Mouse (Mus musculus): Measurements from ENCODE around the gene Strc. TPM values are rescaled to one million over a fixed set of nuclear protein-coding genes. Genes with fewer than 3 reads are reported as not detected.

Strc gene
- total RNA-seq, 2 experiments from 2014 or later, result not detected

GRCm38 (mm10) chr2:121358381-121358780 is 28.6 kb downstream of the Strc start:
- peak; percentile 41 for ATAC-seq (replicated peaks; ENCODE audit: low FRiP score, low TSS enrichment, poor library complexity, severe bottlenecking)

- no peak for ATAC-seq (replicated peaks; ENCODE audit: low FRiP score, low TSS enrichment, poor library complexity, severe bottlenecking)
Measured at GRCm38 (mm10) chr2:121357961-121358360, 29.0 kb downstream of the Strc start.

- ATAC-seq (replicated peaks; ENCODE audit: low FRiP score, low TSS enrichment, poor library complexity, severe bottlenecking), result no peak
Measured at GRCm38 (mm10) chr2:121357494-121357893, 29.5 kb downstream of the Strc start, which contains the start of gene Ckmt1. Ckmt1 (plus strand) TSS chr2:121357714.

- ATAC-seq (replicated peaks; ENCODE audit: low FRiP score, low TSS enrichment, poor library complexity, severe bottlenecking), result peak; percentile 98
Measured at GRCm38 (mm10) chr2:121354820-121355592, 32.0 kb downstream of the Strc start, which contains the start of gene Ppip5k1. Ppip5k1 (minus strand) TSS chr2:121355396.

GRCm38 (mm10) chr2:121354378-121354777 is 32.6 kb downstream of the Strc start:
- ATAC-seq (replicated peaks; ENCODE audit: low FRiP score, low TSS enrichment, poor library complexity, severe bottlenecking), result peak; percentile 9; the same call in 1 of the 2 replicates

GRCm38 (mm10) chr2:121353156-121353555 is 33.8 kb downstream of the Strc start:
- no peak for ATAC-seq (replicated peaks; ENCODE audit: low FRiP score, low TSS enrichment, poor library complexity, severe bottlenecking)

GRCm38 (mm10) chr2:121339057-121339456 is 47.9 kb downstream of the Strc start:
- ATAC-seq (replicated peaks; ENCODE audit: low FRiP score, low TSS enrichment, poor library complexity, severe bottlenecking), result no peak

GRCm38 (mm10) chr2:121329492-121329891 is 57.5 kb downstream of the Strc start:
- ATAC-seq (replicated peaks; ENCODE audit: low FRiP score, low TSS enrichment, poor library complexity, severe bottlenecking), result no peak

GRCm38 (mm10) chr2:121323693-121324470 is 63.1 kb downstream of the Strc start:
- no peak for ATAC-seq (replicated peaks; ENCODE audit: low FRiP score, low TSS enrichment, poor library complexity, severe bottlenecking)

GRCm38 (mm10) chr2:121323041-121323440 is 63.9 kb downstream of the Strc start:
- no peak for ATAC-seq (replicated peaks; ENCODE audit: low FRiP score, low TSS enrichment, poor library complexity, severe bottlenecking)

GRCm38 (mm10) chr2:121316278-121316677 is 70.7 kb downstream of the Strc start:
- ATAC-seq (replicated peaks; ENCODE audit: low FRiP score, low TSS enrichment, poor library complexity, severe bottlenecking), result peak; percentile 67

Other genes starting within 250 kb of the Strc start
- 12.9 and 15.8 TPM in 2 replicates for gene Adal, start 246.7 kb downstream of the Strc start, total RNA-seq (2014; fragmentation: Nextera tagmentation)
- gene Adal, start 246.7 kb downstream of the Strc start, total RNA-seq (2017), result 11.0 and 13.1 TPM in 2 replicates
- 7.8 and 9.7 TPM in 2 replicates for gene Lcmt2, start 246.5 kb downstream of the Strc start, total RNA-seq (2014; fragmentation: Nextera tagmentation)
- gene Lcmt2, start 246.5 kb downstream of the Strc start, total RNA-seq (2017), result 8.7 and 8.8 TPM in 2 replicates
- gene Tubgcp4, start 216.5 kb downstream of the Strc start, total RNA-seq (2014; fragmentation: Nextera tagmentation), result 62.8 and 83.6 TPM in 2 replicates
- gene Tubgcp4, start 216.5 kb downstream of the Strc start, total RNA-seq (2017), result 35.4 and 38.5 TPM in 2 replicates
- 15.0 and 16.4 TPM in 2 replicates for gene Zscan29, start 216.0 kb downstream of the Strc start, total RNA-seq (2014; fragmentation: Nextera tagmentation)
- 12.6 and 12.8 TPM in 2 replicates for gene Zscan29, start 216.0 kb downstream of the Strc start, total RNA-seq (2017)
- 22.9 and 33.3 TPM in 2 replicates for gene Trp53bp1, start 115.8 kb downstream of the Strc start, total RNA-seq (2014; fragmentation: Nextera tagmentation)
- gene Trp53bp1, start 115.8 kb downstream of the Strc start, total RNA-seq (2017), result 22.6 and 31.8 TPM in 2 replicates
- gene Map1a, start 97.6 kb downstream of the Strc start, total RNA-seq (2014; fragmentation: Nextera tagmentation), result 0.10 TPM in 1 of 2 replicates, not detected in the other
- gene Map1a, start 97.6 kb downstream of the Strc start, total RNA-seq (2017), result not detected in 2 replicates
- 8.4 and 14.2 TPM in 2 replicates for gene Ppip5k1, start 31.8 kb downstream of the Strc start, total RNA-seq (2014; fragmentation: Nextera tagmentation)
- 8.2 and 10.1 TPM in 2 replicates for gene Ppip5k1, start 31.8 kb downstream of the Strc start, total RNA-seq (2017)
- not detected in 2 replicates for gene Ckmt1, start 29.5 kb downstream of the Strc start, total RNA-seq (2014; fragmentation: Nextera tagmentation)
- gene Ckmt1, start 29.5 kb downstream of the Strc start, total RNA-seq (2017), result not detected in 2 replicates
- gene Pdia3, start 26.6 kb upstream of the Strc start, total RNA-seq (2014; fragmentation: Nextera tagmentation), result 98.2 and 163 TPM in 2 replicates
- gene Pdia3, start 26.6 kb upstream of the Strc start, total RNA-seq (2017), result 198 and 215 TPM in 2 replicates
- gene Catsper2, start 26.6 kb upstream of the Strc start, total RNA-seq (2014; fragmentation: Nextera tagmentation), result 0.44 and 3.3 TPM in 2 replicates
- 0.56 and 1.3 TPM in 2 replicates for gene Catsper2, start 26.6 kb upstream of the Strc start, total RNA-seq (2017)
- not detected in 2 replicates for gene Ell3, start 57.1 kb upstream of the Strc start, total RNA-seq (2014; fragmentation: Nextera tagmentation)
- gene Ell3, start 57.1 kb upstream of the Strc start, total RNA-seq (2017), result not detected in 2 replicates
- gene Serf2, start 62.0 kb upstream of the Strc start, total RNA-seq (2014; fragmentation: Nextera tagmentation), result 408 and 415 TPM in 2 replicates
- gene Serf2, start 62.0 kb upstream of the Strc start, total RNA-seq (2017), result 367 and 469 TPM in 2 replicates
- gene Hypk, start 66.1 kb upstream of the Strc start, total RNA-seq (2014; fragmentation: Nextera tagmentation), result 154 and 217 TPM in 2 replicates
- gene Hypk, start 66.1 kb upstream of the Strc start, total RNA-seq (2017), result 184 and 205 TPM in 2 replicates
- gene Serinc4, start 69.6 kb upstream of the Strc start, total RNA-seq (2014; fragmentation: Nextera tagmentation), result not detected in 2 replicates
- gene Serinc4, start 69.6 kb upstream of the Strc start, total RNA-seq (2017), result 1.4 TPM in 1 of 2 replicates, not detected in the other
- gene Mfap1b, start 86.9 kb upstream of the Strc start, total RNA-seq (2014; fragmentation: Nextera tagmentation), result 19.7 and 20.2 TPM in 2 replicates
- gene Mfap1b, start 86.9 kb upstream of the Strc start, total RNA-seq (2017), result 50.0 and 51.3 TPM in 2 replicates
- gene Mfap1a, start 119.5 kb upstream of the Strc start, total RNA-seq (2014; fragmentation: Nextera tagmentation), result 18.6 and 26.6 TPM in 2 replicates
- 34.0 and 45.9 TPM in 2 replicates for gene Mfap1a, start 119.5 kb upstream of the Strc start, total RNA-seq (2017)
- gene Wdr76, start 119.6 kb upstream of the Strc start, total RNA-seq (2014; fragmentation: Nextera tagmentation), result 37.9 and 52.7 TPM in 2 replicates
- gene Wdr76, start 119.6 kb upstream of the Strc start, total RNA-seq (2017), result 41.7 and 55.8 TPM in 2 replicates

Data from megakaryocyte-erythroid progenitor cell, adult 5-6 weeks (primary cell).